Mouse (Mus musculus): ENCODE results near the gene Lrg1. TPM values are rescaled to one million over a fixed set of nuclear protein-coding genes. Genes with fewer than 3 reads are reported as not detected.

The Lrg1 gene
- polyA plus RNA-seq, 1 experiment from 2014 or later, result 0.25 TPM

DNA sequence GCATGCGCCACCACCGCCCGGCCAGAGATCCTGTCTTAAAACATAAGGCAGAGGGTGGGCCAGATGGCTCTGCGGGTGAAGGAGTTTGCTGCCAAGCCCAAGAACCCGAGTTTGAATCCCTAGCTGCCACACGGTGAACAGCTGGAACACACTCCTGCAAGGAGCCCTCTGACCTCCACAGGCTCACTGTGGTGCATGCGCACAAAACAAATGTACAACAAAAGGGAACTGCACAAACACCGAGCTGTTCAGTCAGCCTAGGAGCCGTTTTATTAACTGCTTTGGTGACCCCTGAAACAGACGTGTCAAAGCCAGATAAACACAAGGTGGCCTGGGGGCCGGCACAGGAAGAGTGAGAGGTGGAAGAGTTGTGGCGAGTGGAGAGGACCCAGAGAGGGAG lies 2.4 kb downstream of the Lrg1 start:
- peaks cover 10% of the 10 kb centered on the region; the same call in 1 of the 2 replicates for H3K9me3 ChIP-seq (replicated peaks; ENCODE audit: control insufficient read depth, low read length, poor library complexity, severe bottlenecking)
- no peak for ATAC-seq
- H3K4me1 ChIP-seq (ENCODE audit: control insufficient read depth, insufficient read depth, low read length), result 0 out of 2 replicates have a peak, but pooled peaks cover 7% of the 10 kb centered on the region
- H3K27me3 ChIP-seq (ENCODE audit: control insufficient read depth, insufficient read depth, low read depth, low read length), result peaks cover 47% of the 10 kb centered on the region
- no peak overlapping the region for H3K4me3 ChIP-seq (ENCODE audit: low read depth, low read length)
- no peak overlapping the region for H3K27ac ChIP-seq (ENCODE audit: low read length)
- no peak overlapping the region for H3K4me2 ChIP-seq (ENCODE audit: low read length)
- 46% methylated on average over 12 of the region's 12 CpGs for WGBS
- H3K9ac ChIP-seq (ENCODE audit: low read depth, low read length), result no peak overlapping the region
- peaks cover 22% of the 10 kb centered on the region for H3K36me3 ChIP-seq (ENCODE audit: control insufficient read depth, insufficient read depth, low read length)

DNA sequence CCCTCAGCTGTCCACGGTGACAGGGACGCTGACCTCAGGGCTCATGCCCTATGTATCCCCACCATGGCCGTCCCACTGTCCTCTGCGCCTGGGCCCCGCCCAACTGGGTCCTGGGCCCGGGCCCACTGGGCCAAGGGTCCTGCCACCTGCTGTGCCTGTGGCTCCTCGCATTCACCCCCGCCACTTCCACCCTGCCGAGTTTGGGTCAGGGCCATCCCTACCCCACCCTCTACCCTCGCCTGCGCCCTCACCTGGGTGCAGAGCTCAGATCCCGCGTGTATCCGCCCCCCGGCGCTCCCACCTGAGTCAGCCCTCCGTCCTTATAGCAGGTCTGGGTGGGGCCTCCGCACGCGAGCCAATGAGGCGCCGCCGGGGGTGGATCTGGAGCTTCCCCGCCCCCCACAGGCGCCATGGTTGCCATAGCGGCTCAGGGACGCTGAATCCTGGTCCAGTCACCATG lies 4.5 kb downstream of the Lrg1 start, which contains the start of gene Plin5:
Plin5 (minus strand) TSS at position 346 of the 460 bp plus-strand sequence.
- Histone ChIP-seq H3K9me3 (replicated peaks; ENCODE audit: control insufficient read depth, low read length, poor library complexity, severe bottlenecking) (peaks cover 3% of the 10 kb centered on the region; the same call in 1 of the 2 replicates), H3K36me3 (ENCODE audit: control insufficient read depth, insufficient read depth, low read length) (peaks cover under 1% of the 10 kb centered on the region; the same call in 1 of the 2 replicates), H3K4me2 (ENCODE audit: low read length) (peak within 1 kb of the TSS; percentile 64), H3K27ac (ENCODE audit: low read length) (no peak within 1 kb of the TSS), H3K27me3 (ENCODE audit: control insufficient read depth, insufficient read depth, low read depth, low read length) (peaks cover 36% of the 10 kb centered on the region), H3K4me1 (ENCODE audit: control insufficient read depth, insufficient read depth, low read length) (0 out of 2 replicates have a peak, but pooled peaks cover 7% of the 10 kb centered on the region), H3K4me3 (ENCODE audit: low read depth, low read length) (peak within 1 kb of the TSS; percentile 33), H3K9ac (ENCODE audit: low read depth, low read length) (peak within 1 kb of the TSS; percentile 48)
- 1% methylated on average over 27 of the region's 27 CpGs for WGBS
- peak; percentile 34; the same call in 1 of the 2 replicates for ATAC-seq

DNA sequence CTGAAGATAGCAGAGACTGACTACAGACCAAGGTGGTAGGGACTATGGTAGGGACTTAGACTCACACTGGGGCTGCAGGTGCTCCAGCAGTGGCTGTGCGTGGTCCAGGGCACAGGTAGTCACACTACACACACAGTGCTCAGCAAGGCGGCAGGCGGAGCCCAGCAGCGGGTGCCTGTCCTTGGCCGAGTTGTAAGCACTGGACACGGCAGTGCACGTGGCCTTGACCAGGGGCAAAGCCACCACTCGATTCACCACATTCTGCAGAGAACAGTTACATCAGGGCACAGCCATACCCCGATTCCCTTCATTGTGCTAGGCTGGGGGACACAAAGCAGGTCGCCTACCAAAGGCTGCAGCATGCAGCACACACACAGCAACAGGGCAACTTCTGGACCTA lies 5.6 kb downstream of the Lrg1 start:
- Histone ChIP-seq H3K27ac (ENCODE audit: low read length) (no peak overlapping the region), H3K9ac (ENCODE audit: low read depth, low read length) (no peak overlapping the region), H3K4me1 (ENCODE audit: control insufficient read depth, insufficient read depth, low read length) (0 out of 2 replicates have a peak, but pooled peaks cover 7% of the 10 kb centered on the region), H3K4me2 (ENCODE audit: low read length) (no peak overlapping the region), H3K9me3 (replicated peaks; ENCODE audit: control insufficient read depth, low read length, poor library complexity, severe bottlenecking) (no peaks in the 10 kb centered on the region), H3K36me3 (ENCODE audit: control insufficient read depth, insufficient read depth, low read length) (no peaks in the 10 kb centered on the region), H3K4me3 (ENCODE audit: low read depth, low read length) (no peak overlapping the region), H3K27me3 (ENCODE audit: control insufficient read depth, insufficient read depth, low read depth, low read length) (peaks cover 25% of the 10 kb centered on the region)
- no peak for ATAC-seq
- WGBS, result 76% methylated on average over 10 of the region's 10 CpGs

DNA sequence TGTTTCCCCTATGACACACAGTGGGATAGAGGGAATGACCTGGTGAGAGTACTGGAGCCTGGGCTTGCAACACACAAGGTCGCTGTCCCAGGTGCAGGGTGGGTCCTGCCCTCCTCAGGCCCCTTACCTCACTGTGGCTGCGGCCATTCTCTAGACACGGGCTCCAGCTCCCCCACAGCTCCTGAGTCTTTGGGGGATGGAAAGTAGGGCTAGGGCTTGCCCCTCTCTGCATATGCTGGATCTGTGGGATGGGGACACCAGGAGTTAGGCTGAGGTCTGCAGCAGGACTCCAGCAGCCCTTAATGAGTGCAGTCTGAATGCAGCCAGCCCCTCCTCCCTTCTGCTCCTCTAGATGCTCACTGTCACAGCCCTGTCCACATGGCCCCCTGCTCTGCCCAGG lies 9.1 kb downstream of the Lrg1 start:
- Histone ChIP-seq H3K36me3 (ENCODE audit: control insufficient read depth, insufficient read depth, low read length) (no peaks in the 10 kb centered on the region), H3K9me3 (replicated peaks; ENCODE audit: control insufficient read depth, low read length, poor library complexity, severe bottlenecking) (no peaks in the 10 kb centered on the region), H3K4me3 (ENCODE audit: low read depth, low read length) (no peak overlapping the region), H3K27me3 (ENCODE audit: control insufficient read depth, insufficient read depth, low read depth, low read length) (no peaks in the 10 kb centered on the region), H3K4me2 (ENCODE audit: low read length) (no peak overlapping the region), H3K4me1 (ENCODE audit: control insufficient read depth, insufficient read depth, low read length) (0 out of 2 replicates have a peak, but pooled peaks cover 3% of the 10 kb centered on the region), H3K9ac (ENCODE audit: low read depth, low read length) (no peak overlapping the region), H3K27ac (ENCODE audit: low read length) (no peak overlapping the region)
- 73% methylated on average over 3 of the region's 3 CpGs for whole genome bisulfite sequencing
- no peak; the same call in 1 of the 2 replicates for ATAC-seq

DNA sequence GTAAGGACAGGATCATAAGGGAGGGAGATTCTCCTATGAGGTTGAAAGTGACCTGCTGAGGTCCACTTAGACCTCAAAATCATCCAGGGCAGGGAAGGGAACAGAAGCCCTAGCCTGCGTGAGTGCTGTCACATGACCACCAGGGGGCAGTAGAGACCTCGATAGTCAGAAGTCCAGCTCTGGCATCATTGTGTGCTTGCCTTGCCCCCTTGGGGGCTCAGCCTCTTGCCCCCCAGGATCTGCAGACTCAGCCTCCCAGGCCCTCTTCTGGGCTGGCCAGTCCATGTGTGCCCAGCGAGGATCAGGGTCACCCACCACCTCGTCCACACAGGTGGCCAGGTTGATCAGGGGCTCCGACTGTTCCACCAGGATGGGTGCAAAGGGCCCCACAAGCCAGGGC lies 9.9 kb downstream of the Lrg1 start:
- no peak for ATAC-seq
- Histone ChIP-seq H3K4me1 (ENCODE audit: control insufficient read depth, insufficient read depth, low read length) (no peaks in the 10 kb centered on the region), H3K9me3 (replicated peaks; ENCODE audit: control insufficient read depth, low read length, poor library complexity, severe bottlenecking) (no peaks in the 10 kb centered on the region), H3K4me3 (ENCODE audit: low read depth, low read length) (no peak overlapping the region), H3K4me2 (ENCODE audit: low read length) (no peak overlapping the region), H3K27me3 (ENCODE audit: control insufficient read depth, insufficient read depth, low read depth, low read length) (no peaks in the 10 kb centered on the region), H3K27ac (ENCODE audit: low read length) (no peak overlapping the region), H3K9ac (ENCODE audit: low read depth, low read length) (no peak overlapping the region), H3K36me3 (ENCODE audit: control insufficient read depth, insufficient read depth, low read length) (no peaks in the 10 kb centered on the region)
- 43% methylated on average over 5 of the region's 5 CpGs for WGBS

DNA sequence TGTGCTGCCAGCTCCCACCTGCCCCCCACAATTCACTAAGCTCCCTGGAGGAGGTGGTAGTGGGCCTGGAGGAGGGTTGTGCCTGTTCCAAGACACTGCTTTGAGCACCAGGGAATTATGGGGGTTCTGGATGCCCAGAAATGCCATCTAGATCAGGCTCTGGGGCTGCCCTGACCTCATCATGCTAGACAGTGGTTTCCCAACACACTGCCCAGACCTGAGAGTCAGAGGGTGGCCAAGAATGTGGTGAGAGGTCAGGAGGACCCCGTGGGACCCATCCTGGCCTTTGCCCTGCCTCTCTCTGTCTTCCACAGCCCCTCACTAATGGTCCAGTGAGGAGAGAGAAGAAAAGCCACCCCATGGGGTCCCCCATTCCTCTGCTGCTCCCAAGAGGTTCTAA lies 10.8 kb downstream of the Lrg1 start:
- Histone ChIP-seq H3K4me1 (ENCODE audit: control insufficient read depth, insufficient read depth, low read length) (no peaks in the 10 kb centered on the region), H3K4me2 (ENCODE audit: low read length) (no peak overlapping the region), H3K9ac (ENCODE audit: low read depth, low read length) (no peak overlapping the region), H3K9me3 (replicated peaks; ENCODE audit: control insufficient read depth, low read length, poor library complexity, severe bottlenecking) (no peaks in the 10 kb centered on the region), H3K4me3 (ENCODE audit: low read depth, low read length) (no peak overlapping the region), H3K36me3 (ENCODE audit: control insufficient read depth, insufficient read depth, low read length) (no peaks in the 10 kb centered on the region), H3K27me3 (ENCODE audit: control insufficient read depth, insufficient read depth, low read depth, low read length) (no peaks in the 10 kb centered on the region), H3K27ac (ENCODE audit: low read length) (no peak overlapping the region)
- no peak for ATAC-seq
- WGBS, result 64% methylated on average over 1 of the region's 1 CpGs

DNA sequence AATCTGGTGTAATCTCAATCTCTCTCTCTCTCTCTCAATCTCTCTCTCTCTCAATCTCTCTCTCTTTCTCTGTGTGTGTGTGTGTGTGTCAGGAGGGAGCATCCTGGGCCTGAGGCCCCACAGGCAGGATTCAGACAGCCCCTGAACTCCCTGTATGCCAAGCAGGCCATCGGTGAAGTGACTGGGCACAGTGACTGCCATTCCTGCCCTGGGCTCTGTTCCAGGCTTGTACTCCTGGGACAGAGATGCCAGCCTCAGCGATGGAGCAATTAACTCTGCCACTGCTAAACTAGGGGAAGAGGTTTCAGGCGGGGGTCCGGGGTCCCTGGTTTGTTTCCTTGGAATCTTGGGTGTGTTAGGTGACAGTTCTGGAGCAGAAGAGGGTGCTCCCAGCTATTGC lies 11.2 kb downstream of the Lrg1 start:
- H3K4me3 ChIP-seq (ENCODE audit: low read depth, low read length), result no peak overlapping the region
- 65% methylated on average over 4 of the region's 4 CpGs for WGBS
- H3K9ac ChIP-seq (ENCODE audit: low read depth, low read length), result no peak overlapping the region
- no peaks in the 10 kb centered on the region for H3K27me3 ChIP-seq (ENCODE audit: control insufficient read depth, insufficient read depth, low read depth, low read length)
- no peaks in the 10 kb centered on the region for H3K9me3 ChIP-seq (replicated peaks; ENCODE audit: control insufficient read depth, low read length, poor library complexity, severe bottlenecking)
- H3K4me2 ChIP-seq (ENCODE audit: low read length), result no peak overlapping the region
- no peak overlapping the region for H3K27ac ChIP-seq (ENCODE audit: low read length)
- ATAC-seq, result no peak
- no peaks in the 10 kb centered on the region for H3K4me1 ChIP-seq (ENCODE audit: control insufficient read depth, insufficient read depth, low read length)
- H3K36me3 ChIP-seq (ENCODE audit: control insufficient read depth, insufficient read depth, low read length), result no peaks in the 10 kb centered on the region

DNA sequence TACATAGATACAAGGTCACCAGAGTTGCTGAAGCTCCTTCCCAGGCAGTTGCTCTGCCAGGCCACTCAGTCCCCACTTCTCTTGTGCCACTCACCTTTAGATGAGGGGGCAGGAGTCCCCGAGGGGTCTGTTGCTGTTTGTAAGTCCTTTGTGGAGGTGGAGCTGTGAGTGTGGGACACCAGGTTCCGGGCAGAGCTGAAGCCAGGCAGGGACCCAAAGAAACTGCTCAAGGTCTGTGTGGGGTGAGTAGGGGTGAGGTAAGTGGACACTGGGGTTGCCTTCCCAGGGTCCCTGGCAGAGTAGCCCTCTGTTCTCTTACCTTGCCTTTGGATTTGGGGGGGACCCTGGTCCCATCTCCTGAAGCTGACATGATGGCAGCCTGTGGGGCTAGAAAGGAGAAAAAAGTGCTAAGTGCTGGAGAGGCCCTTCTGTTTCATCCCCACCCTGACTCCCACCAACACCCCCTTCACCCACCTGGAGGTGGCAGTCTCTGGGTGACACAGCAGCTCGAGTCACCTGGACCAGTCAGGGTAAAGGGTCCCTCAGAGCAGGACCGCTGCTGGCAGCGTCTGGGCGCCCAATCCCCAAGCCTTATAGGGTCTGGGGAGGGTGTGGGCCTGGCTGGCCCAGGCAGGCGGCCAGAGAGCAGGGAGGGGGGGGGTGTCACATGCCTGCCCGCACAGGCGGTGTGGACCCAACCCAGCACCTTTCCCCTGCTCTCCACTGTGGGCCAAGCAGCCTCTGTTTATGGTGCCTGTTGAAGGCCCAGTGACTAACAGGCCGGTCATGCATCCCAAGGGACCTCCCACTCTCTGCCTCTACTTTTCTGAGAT lies 12.4 kb downstream of the Lrg1 start, which contains the start of gene Plin4:
Plin4 (minus strand) TSS at position 585 of the 833 bp plus-strand sequence.
- Histone ChIP-seq H3K4me2 (ENCODE audit: low read length) (no peak within 1 kb of the TSS), H3K4me1 (ENCODE audit: control insufficient read depth, insufficient read depth, low read length) (no peaks in the 10 kb centered on the region), H3K4me3 (ENCODE audit: low read depth, low read length) (no peak within 1 kb of the TSS), H3K27ac (ENCODE audit: low read length) (no peak within 1 kb of the TSS), H3K36me3 (ENCODE audit: control insufficient read depth, insufficient read depth, low read length) (no peaks in the 10 kb centered on the region), H3K27me3 (ENCODE audit: control insufficient read depth, insufficient read depth, low read depth, low read length) (no peaks in the 10 kb centered on the region), H3K9me3 (replicated peaks; ENCODE audit: control insufficient read depth, low read length, poor library complexity, severe bottlenecking) (no peaks in the 10 kb centered on the region), H3K9ac (ENCODE audit: low read depth, low read length) (no peak within 1 kb of the TSS)
- WGBS, result 59% methylated on average over 10 of the region's 10 CpGs
- ATAC-seq, result 0 out of 2 replicates have a peak, but pooled peaks have one; percentile 19
